Mouse (Mus musculus): ENCODE results near the gene Enox1. TPM values are rescaled to one million over a fixed set of nuclear protein-coding genes. Genes with fewer than 3 reads are reported as not detected.

The Enox1 gene
- polyA plus RNA-seq, 1 experiment from 2014 or later = 6.6 TPM

DNA sequence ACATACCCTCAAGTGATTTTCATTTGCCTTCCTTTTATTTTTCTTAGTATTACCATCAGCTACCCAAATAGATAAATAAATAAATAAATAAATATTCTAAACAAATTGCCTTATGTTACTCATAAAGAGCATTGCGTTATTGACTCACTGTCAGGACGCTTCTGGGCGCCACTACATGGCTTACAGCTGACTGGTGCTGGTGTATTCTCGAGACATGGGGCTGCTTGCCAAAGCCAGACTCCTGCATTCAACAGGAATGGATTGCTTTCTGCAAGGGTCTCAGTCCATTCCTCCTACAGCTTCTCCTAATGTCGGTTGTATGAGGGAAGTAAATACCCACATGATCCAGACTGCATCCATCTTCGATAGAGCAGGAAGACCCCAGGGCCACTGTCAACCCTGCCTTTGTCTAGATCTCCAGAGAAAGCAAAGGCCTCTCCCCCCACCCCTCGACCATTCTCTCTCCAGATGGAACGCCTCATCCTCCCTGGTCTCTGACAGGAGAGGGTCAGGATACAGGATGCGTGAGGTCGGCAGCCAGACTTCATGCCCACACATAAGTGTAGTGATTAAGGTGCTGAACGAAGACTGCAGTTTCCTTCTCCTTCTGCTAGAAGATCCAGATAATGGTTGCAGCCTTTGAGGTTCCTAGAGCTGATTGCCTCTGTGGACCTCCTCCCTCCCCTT is 318.7 kb downstream of the Enox1 start:
- 40% methylated on average over 11 of the region's 11 CpGs for WGBS

DNA sequence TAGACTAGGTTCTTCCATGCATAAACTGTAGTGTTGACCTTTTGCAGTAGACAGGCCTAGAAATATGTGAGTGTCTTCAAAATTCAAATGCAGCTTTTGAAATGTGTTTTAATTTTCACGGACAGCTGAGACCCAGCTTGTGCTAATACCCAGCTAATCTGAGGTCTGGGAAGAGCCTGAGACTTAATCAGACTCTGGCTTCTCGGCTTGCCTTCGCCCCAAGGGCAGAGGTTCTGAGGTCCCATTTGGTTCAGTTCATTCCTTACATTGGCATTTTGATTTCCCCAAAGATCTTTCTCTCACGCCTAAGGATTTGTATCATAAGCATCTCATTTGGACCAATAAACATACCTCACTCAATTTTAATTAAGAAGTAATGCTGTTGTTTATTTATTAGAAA is 321.1 kb downstream of the Enox1 start:
- Histone ChIP-seq H3K4me3 (replicated peaks; ENCODE audit: low read depth, low read length) (no peak overlapping the region), H3K4me1 (replicated peaks; ENCODE audit: insufficient read depth, low read length) (no peaks in the 10 kb centered on the region), H3K36me3 (ENCODE audit: insufficient read depth, low read length) (no peaks in the 10 kb centered on the region), H3K9ac (ENCODE audit: low read depth, low read length) (no peak overlapping the region), H3K9me3 (replicated peaks; ENCODE audit: low read length) (no peaks in the 10 kb centered on the region), H3K27ac (no peak overlapping the region), H3K27me3 (ENCODE audit: insufficient read depth, low read length) (no peaks in the 10 kb centered on the region), H3K4me2 (ENCODE audit: low read length) (no peak overlapping the region)
- TF ChIP-seq CTCF (IDR thresholded peaks at IDR 0.05; ENCODE audit: low read depth) = no peak
- ATAC-seq (replicated peaks; ENCODE audit: low FRiP score, low read depth) (no peak), DNase-seq (ENCODE audit: low spot score) (no peak)
- 92% methylated on average over 4 of the region's 4 CpGs for WGBS

More for the DNA sequence above, 318.7 kb downstream of the Enox1 start:
- TF ChIP-seq CTCF (IDR thresholded peaks at IDR 0.05; ENCODE audit: low read depth) = no peak
- Histone ChIP-seq H3K27ac (no peak overlapping the region), H3K4me1 (replicated peaks; ENCODE audit: insufficient read depth, low read length) (no peaks in the 10 kb centered on the region), H3K36me3 (ENCODE audit: insufficient read depth, low read length) (no peaks in the 10 kb centered on the region), H3K9me3 (replicated peaks; ENCODE audit: low read length) (no peaks in the 10 kb centered on the region), H3K9ac (ENCODE audit: low read depth, low read length) (no peak overlapping the region), H3K27me3 (ENCODE audit: insufficient read depth, low read length) (no peaks in the 10 kb centered on the region), H3K4me2 (ENCODE audit: low read length) (no peak overlapping the region), H3K4me3 (replicated peaks; ENCODE audit: low read depth, low read length) (no peak overlapping the region)
- DNase-seq (ENCODE audit: low spot score) (peak; percentile 41), ATAC-seq (replicated peaks; ENCODE audit: low FRiP score, low read depth) (no peak; the same call in 1 of the 2 replicates)

- no peaks in the 10 kb centered on the region for H3K9me3 ChIP-seq (replicated peaks; ENCODE audit: low read length)
- no peak overlapping the region for H3K4me2 ChIP-seq (ENCODE audit: low read length)
- TF ChIP-seq CTCF (IDR thresholded peaks at IDR 0.05; ENCODE audit: low read depth) = no peak
- no peak for ATAC-seq (replicated peaks; ENCODE audit: low FRiP score, low read depth)
- H3K36me3 ChIP-seq (ENCODE audit: insufficient read depth, low read length) = no peaks in the 10 kb centered on the region
- 0 out of 2 replicates have a peak, but pooled peaks cover 2% of the 10 kb centered on the region for H3K4me1 ChIP-seq (replicated peaks; ENCODE audit: insufficient read depth, low read length)
- WGBS = 90% methylated on average over 7 of the region's 7 CpGs
- no peaks in the 10 kb centered on the region for H3K27me3 ChIP-seq (ENCODE audit: insufficient read depth, low read length)
- H3K27ac ChIP-seq = no peak overlapping the region
- H3K4me3 ChIP-seq (replicated peaks; ENCODE audit: low read depth, low read length) = no peak overlapping the region
- no peak for DNase-seq (ENCODE audit: low spot score)
- no peak overlapping the region for H3K9ac ChIP-seq (ENCODE audit: low read depth, low read length)
Observed at GRCm38 (mm10) chr14:77478210-77478609, 321.6 kb downstream of the Enox1 start.

DNA sequence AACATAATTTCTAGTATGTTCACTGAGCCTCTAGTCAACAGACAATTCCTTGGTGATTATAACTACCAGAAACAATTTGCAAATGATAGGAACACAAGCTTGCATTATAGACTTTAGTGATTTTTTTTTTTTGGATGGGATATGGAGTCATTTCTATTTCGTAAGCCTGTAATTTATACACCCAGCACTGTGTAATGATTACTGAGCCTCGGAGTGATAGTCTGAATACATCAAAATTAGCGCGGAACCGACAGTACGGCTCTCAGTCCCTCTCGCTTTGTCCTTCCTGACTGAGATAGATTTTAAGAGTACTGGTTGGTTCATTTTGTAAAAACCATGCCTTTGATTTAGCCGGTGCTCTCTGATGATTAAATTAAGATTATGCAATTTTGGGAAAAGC is 322.1 kb downstream of the Enox1 start:
- 92% methylated on average over 8 of the region's 8 CpGs for WGBS
- Histone ChIP-seq H3K9me3 (replicated peaks; ENCODE audit: low read length) (no peaks in the 10 kb centered on the region), H3K27ac (no peak overlapping the region), H3K4me2 (ENCODE audit: low read length) (no peak overlapping the region), H3K4me1 (replicated peaks; ENCODE audit: insufficient read depth, low read length) (0 out of 2 replicates have a peak, but pooled peaks cover 2% of the 10 kb centered on the region), H3K4me3 (replicated peaks; ENCODE audit: low read depth, low read length) (no peak overlapping the region), H3K27me3 (ENCODE audit: insufficient read depth, low read length) (no peaks in the 10 kb centered on the region), H3K36me3 (ENCODE audit: insufficient read depth, low read length) (no peaks in the 10 kb centered on the region), H3K9ac (ENCODE audit: low read depth, low read length) (no peak overlapping the region)
- DNase-seq (ENCODE audit: low spot score) (no peak), ATAC-seq (replicated peaks; ENCODE audit: low FRiP score, low read depth) (no peak)
- no peak for TF ChIP-seq CTCF (IDR thresholded peaks at IDR 0.05; ENCODE audit: low read depth)

DNA sequence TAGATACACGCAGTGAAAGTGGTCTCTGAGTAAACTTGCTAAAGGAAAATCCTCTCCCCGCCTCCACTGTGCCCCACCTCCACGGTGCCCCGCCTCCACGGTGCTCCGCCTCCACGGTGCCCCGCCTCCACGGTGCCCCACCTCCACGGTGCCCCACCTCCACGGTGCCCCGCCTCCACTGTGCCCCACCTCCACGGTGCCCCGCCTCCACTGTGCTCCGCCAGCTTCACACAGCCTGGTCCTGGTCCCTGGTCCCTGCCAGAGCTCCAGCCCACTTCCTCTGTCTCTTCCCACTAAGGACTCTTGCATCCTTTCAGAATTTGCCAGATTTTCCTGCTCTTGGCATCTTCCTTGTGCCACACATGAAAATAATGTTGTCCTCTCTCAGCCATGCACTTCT is 326.5 kb downstream of the Enox1 start:
- no peak overlapping the region for H3K9ac ChIP-seq (ENCODE audit: low read depth, low read length)
- H3K27me3 ChIP-seq (ENCODE audit: insufficient read depth, low read length) = no peaks in the 10 kb centered on the region
- H3K4me3 ChIP-seq (replicated peaks; ENCODE audit: low read depth, low read length) = no peak overlapping the region
- 48% methylated on average over 15 of the region's 15 CpGs for WGBS
- H3K36me3 ChIP-seq (ENCODE audit: insufficient read depth, low read length) = no peaks in the 10 kb centered on the region
- no peaks in the 10 kb centered on the region for H3K9me3 ChIP-seq (replicated peaks; ENCODE audit: low read length)
- H3K27ac ChIP-seq = no peak overlapping the region
- no peak for TF ChIP-seq CTCF (IDR thresholded peaks at IDR 0.05; ENCODE audit: low read depth)
- ATAC-seq (replicated peaks; ENCODE audit: low FRiP score, low read depth) (peak; percentile 30; the same call in 1 of the 2 replicates), DNase-seq (ENCODE audit: low spot score) (peak; percentile 19)
- 0 out of 2 replicates have a peak, but pooled peaks cover 2% of the 10 kb centered on the region for H3K4me1 ChIP-seq (replicated peaks; ENCODE audit: insufficient read depth, low read length)
- 0 out of 2 replicates have a peak overlapping the region, but pooled peaks have one; percentile 31 for H3K4me2 ChIP-seq (ENCODE audit: low read length)

- Histone ChIP-seq H3K4me2 (ENCODE audit: low read length) (no peak overlapping the region), H3K27me3 (ENCODE audit: insufficient read depth, low read length) (no peaks in the 10 kb centered on the region), H3K9me3 (replicated peaks; ENCODE audit: low read length) (no peaks in the 10 kb centered on the region), H3K4me1 (replicated peaks; ENCODE audit: insufficient read depth, low read length) (0 out of 2 replicates have a peak, but pooled peaks cover 2% of the 10 kb centered on the region), H3K27ac (no peak overlapping the region), H3K36me3 (ENCODE audit: insufficient read depth, low read length) (no peaks in the 10 kb centered on the region), H3K9ac (ENCODE audit: low read depth, low read length) (no peak overlapping the region), H3K4me3 (replicated peaks; ENCODE audit: low read depth, low read length) (no peak overlapping the region)
- peak; percentile 92 for ATAC-seq (replicated peaks; ENCODE audit: low FRiP score, low read depth)
- DNase-seq (ENCODE audit: low spot score) = peak; percentile 40
- peak; percentile 35; the same call in 1 of the 2 replicates for TF ChIP-seq CTCF (IDR thresholded peaks at IDR 0.05; ENCODE audit: low read depth)
- WGBS = 56% methylated on average over 8 of the region's 8 CpGs
Observed at GRCm38 (mm10) chr14:77484951-77485447, 328.4 kb downstream of the Enox1 start.

All from kidney, postnatal 0 days (tissue).